Comparison of ENCODE assay signal across 5 mouse cellular contexts in the genomic region with DNA sequence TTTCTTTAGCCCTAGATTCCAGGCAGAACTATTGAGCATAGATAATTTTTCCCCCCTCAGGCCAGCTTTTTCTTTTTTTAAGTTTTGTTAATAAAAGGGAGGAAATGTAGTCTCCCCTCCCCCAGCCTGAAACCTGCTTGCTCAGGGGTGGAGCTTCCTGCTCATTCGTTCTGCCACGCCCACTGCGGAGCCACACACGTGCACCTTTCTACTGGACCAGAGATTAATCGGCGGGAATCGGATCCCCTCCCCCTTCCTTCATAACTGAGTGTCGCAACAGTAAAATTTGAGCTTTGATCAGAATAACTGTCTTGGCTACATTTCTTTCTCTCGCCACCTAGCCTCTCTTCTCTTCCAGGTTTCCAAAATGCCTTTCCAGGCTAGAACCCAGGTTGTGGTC.
DNase-seq lines count a peak whose midpoint lies in the region; ATAC-seq and TF ChIP-seq lines count a peak whose summit lies in the region.
"Not testable (repeated sequence)": the region's sequence is repeated elsewhere in the genome, so short reads cannot be mapped to it uniquely, and the experiment has no call there.

No protein-coding gene starts in this region.

- not testable (repeated sequence) for TF ChIP-seq CTCF in liver, adult 2 months (IDR thresholded peaks at IDR 0.05; ENCODE audit: low read depth, low read length); liver, embryonic 14.5 days (IDR thresholded peaks at IDR 0.05; ENCODE audit: low read depth)

- not testable (repeated sequence) for H3K27me3 ChIP-seq in liver, adult 2 months (ENCODE audit: control insufficient read depth, insufficient read depth, low read length); liver, embryonic 12.5 days (replicated peaks); liver, embryonic 14.5 days (ENCODE audit: control insufficient read depth, insufficient read depth, low read length)

- DNase-seq in ZHBTc4 (ENCODE audit: low read depth, low spot score): peak; percentile 7
- DNase-seq in c-Kit-positive CD71-positive TER-119-positive erythroid progenitor cells, embryonic 14.5 days (ENCODE audit: low spot score): peak; percentile 1
- peak; percentile 23 for DNase-seq in liver, adult 2 months (ENCODE audit: extremely low read depth, low read depth, low spot score)
- peak; percentile 2 to 24 (median 3) for DNase-seq in liver, embryonic 14.5 days (ENCODE audit: low read depth in 3 of 3, low spot score in 3 of 3)

- not testable (repeated sequence) for H3K4me2 ChIP-seq in liver, embryonic 12.5 days; liver, embryonic 14.5 days (ENCODE audit: low read depth)

- TF ChIP-seq EP300 in liver, embryonic 14.5 days (IDR thresholded peaks at IDR 0.05; ENCODE audit: low read depth): not testable (repeated sequence)

- not testable (repeated sequence) for H3K27ac ChIP-seq in liver, adult 2 months (replicated peaks; ENCODE audit: insufficient read depth, low read depth, low read length); liver, embryonic 12.5 days; liver, embryonic 14.5 days

- 44% methylated on average over 9 of the region's 9 CpGs for WGBS in liver, adult 2 months
- 30% methylated on average over 9 of the region's 9 CpGs for WGBS in liver, embryonic 12.5 days (ENCODE audit: insufficient replicate concordance)
- WGBS in liver, embryonic 14.5 days (ENCODE audit: insufficient replicate concordance): 19% methylated on average over 8 of the region's 9 CpGs

- H3K9me3 ChIP-seq in liver, embryonic 12.5 days (replicated peaks); liver, embryonic 14.5 days (ENCODE audit: control insufficient read depth, low read length): not testable (repeated sequence)

- peak; percentile 77; the same call in 1 of the 2 replicates for ATAC-seq in liver, embryonic 12.5 days
- peak; percentile 82 for ATAC-seq in liver, embryonic 14.5 days (ENCODE audit: insufficient read depth)

- H3K4me1 ChIP-seq in liver, adult 2 months (ENCODE audit: control insufficient read depth, insufficient read depth, low read length); liver, embryonic 12.5 days; liver, embryonic 14.5 days (replicated peaks; ENCODE audit: control insufficient read depth in 2 of 2, insufficient read depth in 2 of 2, low read length in 1 of 2): not testable (repeated sequence)

- not testable (repeated sequence) for H3K36me3 ChIP-seq in liver, adult 2 months (ENCODE audit: control insufficient read depth, insufficient read depth, low read length); liver, embryonic 12.5 days; liver, embryonic 14.5 days (replicated peaks; ENCODE audit: control insufficient read depth, insufficient read depth, low read depth)

- TF ChIP-seq POLR2A in liver, adult 2 months (IDR thresholded peaks at IDR 0.05; ENCODE audit: extremely low read depth, insufficient read depth, low read length): not testable (repeated sequence)

- not testable (repeated sequence) for H3K4me3 ChIP-seq in liver, adult 2 months (ENCODE audit: insufficient read depth, low read depth, low read length); liver, embryonic 12.5 days; liver, embryonic 14.5 days (ENCODE audit: insufficient read depth in 1 of 2, low read depth in 2 of 2, low read length in 2 of 2)

- not testable (repeated sequence) for H3K79me2 ChIP-seq in liver, adult 2 months (ENCODE audit: control insufficient read depth, insufficient read depth, low read length)

- not testable (repeated sequence) for H3K9ac ChIP-seq in liver, adult 2 months (ENCODE audit: low read depth, low read length); liver, embryonic 12.5 days; liver, embryonic 14.5 days (replicated peaks)
